Mouse (Mus musculus): ENCODE measurements at regions not wholly inside any gene's neighbourhood (a gene's known extent, or its start where the extent isn't known, plus 50 kb on each side); places are given as distances from the start of the nearest gene placed in this dataset.

DNA sequence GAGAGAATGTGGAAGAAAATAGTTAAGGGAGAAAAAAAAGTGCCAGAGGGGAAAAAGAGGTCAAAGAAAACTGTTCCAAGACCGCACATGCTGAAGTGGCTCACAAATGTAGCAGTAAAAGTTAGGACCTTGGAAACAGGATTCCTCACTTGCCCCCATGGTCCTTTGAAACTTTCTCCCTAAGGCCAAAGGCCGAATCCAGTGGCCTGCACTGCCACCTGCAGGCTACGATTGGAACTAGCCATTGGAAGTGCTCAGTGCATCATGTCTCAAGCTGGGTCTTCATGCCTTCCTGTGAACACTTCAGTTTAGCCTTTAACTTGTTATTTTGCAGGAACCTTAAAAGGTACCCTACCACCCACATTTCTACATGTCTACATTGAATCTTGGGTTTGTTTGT is 56.3 kb upstream of the Mctp2 start:
- DNase-seq: no peak

GRCm38 (mm10) chr7:72391323-72391722 is 84.9 kb upstream of the Mctp2 start:
- DNase-seq: no peak

DNA sequence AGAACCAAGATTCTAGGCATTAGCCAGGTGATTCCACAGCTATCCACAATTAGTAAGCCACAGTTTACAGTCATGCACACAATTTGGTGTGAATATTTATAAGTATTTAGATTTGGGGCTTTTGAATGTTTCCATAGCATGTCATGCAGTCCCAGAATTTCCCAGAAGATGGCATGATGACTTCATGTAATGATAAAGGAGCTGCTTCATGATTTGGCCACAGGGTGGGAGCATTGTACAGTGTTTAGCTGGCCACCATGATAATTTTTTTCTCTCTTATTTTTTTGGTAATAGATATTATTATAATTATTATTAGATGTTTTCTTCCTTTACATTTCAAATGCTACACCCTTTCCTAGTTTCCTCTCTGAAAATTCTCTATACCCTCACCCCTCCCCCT is 93.6 kb upstream of the Mctp2 start:
- peak; percentile 25 for DNase-seq

DNA sequence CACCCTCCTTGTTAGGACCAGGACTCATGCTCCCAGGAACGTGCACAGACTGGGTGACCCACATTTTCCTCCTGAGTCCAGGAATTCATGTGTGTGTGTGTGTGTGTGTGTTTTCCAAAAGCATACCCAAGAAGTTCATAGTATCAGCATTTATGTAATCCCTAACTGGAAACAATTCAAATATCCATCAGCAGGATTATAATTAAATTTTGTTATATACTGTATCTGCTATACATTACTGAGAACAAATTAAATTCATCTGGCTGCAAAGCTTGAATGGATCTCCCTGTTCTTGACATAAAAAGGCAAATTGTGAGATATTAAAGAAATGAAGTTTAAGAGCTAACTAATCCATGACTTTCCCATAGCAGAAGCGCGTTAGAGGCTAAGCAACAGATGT is 99.7 kb upstream of the Mctp2 start:
- no peak for DNase-seq

DNA sequence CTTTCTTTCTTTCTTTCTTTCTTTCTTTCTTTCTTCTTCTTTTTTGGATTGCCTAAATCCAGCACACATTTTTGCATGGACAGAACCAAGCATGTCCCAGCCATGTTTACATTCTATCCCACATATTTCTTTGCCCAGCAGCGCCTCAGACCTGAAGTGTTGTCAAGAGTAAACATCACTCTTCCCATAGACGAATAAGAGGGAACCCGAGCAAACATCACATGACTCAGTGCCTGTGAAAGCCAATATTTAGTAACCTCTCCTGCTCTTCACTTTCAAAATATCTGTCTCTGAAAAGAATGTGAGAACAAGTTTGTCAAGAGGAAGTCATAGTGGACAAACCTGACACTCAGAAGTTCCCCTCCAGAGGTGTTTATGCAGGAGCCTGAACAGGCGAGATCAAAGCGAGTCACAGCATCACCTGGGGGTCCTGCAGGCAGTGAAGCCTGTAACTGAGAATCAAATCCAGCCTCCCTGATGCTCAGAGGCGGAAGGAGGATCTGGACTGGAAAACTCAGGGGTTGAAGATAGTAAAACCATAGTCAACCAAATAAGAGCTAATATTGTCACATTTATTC is 102.1 kb upstream of the Mctp2 start:
- DNase-seq: no peak

DNA sequence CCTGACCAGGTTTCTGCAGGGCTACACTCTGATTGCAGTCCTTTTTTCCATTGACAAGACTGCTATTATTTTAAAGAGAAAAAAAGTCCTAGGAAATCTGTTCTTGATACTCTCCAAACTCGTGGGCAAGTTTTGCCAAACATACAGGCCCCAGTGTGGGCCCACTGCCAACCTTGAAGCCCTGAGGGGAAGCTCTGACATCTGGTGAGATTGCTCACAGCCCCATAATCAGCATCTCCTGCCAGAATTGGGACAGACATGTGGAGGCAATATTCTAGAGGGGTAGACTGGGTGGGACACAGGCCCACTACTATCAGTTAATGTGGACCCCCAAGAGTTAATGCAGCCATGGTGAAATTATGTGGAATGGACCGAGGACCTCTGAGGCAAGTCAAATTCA is 132.1 kb upstream of the Mctp2 start:
- no peak for DNase-seq

DNA sequence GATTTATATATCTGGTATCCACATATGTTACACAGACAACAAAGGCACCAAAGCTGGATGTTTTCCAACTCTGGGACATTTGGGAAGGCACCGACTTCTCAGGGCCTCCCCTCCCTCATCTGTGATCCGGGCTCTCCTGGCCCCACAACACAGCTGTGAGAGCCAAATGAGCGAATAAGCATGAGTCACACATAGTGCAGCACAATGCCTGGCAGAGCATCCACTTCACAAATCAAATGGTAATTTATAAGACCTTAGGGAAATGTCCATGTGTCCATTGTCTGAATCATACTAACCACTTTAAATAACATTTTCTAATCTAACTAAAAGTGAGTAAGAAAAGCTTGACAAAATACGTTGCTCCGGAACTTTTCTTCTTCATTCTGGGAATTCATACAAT is 135.6 kb upstream of the Mctp2 start:
- peak; percentile 16 for DNase-seq

GRCm38 (mm10) chr7:72444016-72444415 is 137.6 kb upstream of the Mctp2 start:
- DNase-seq: no peak

GRCm38 (mm10) chr7:72444792-72445191 is 138.4 kb upstream of the Mctp2 start:
- no peak for DNase-seq

GRCm38 (mm10) chr7:72446911-72447310 is 140.5 kb upstream of the Mctp2 start:
- no peak for DNase-seq

DNA sequence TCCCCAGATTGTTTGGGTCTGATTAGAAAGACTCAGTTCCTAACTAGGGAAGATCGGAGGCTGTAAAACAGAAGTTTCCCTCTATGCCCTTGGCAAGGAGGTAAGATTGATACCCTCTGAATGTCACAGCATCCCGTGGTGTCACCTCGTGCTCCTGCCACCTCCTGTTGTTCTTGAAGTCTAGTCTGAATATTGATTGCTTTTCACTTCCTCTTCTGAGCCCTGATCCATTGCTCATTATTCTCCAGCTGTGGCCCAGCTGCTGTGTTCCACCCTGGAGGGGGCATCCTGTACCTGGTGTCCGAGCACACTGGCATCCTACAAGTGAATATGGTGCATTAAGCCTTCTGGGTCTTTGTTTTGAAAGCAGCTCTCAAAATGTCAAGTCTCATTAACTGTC is 156.6 kb upstream of the Mctp2 start:
- no peak for DNase-seq

- no peak for DNase-seq
These were observed 158.2 kb upstream of the Mctp2 start for GRCm38 (mm10) chr7:72464658-72465057.

GRCm38 (mm10) chr7:72469691-72470090 is 163.3 kb upstream of the Mctp2 start:
- DNase-seq: no peak

- no peak for DNase-seq
These were observed 168.3 kb upstream of the Mctp2 start for GRCm38 (mm10) chr7:72474751-72475150.

- no peak for DNase-seq
These were observed 172.5 kb upstream of the Mctp2 start for GRCm38 (mm10) chr7:72478936-72479335.

GRCm38 (mm10) chr7:72481275-72481674 is 174.9 kb upstream of the Mctp2 start:
- no peak for DNase-seq

- DNase-seq: no peak
These were observed 183.8 kb upstream of the Mctp2 start for GRCm38 (mm10) chr7:72490161-72490560.

GRCm38 (mm10) chr7:72493292-72493691 is 186.9 kb upstream of the Mctp2 start:
- DNase-seq: no peak

- no peak for DNase-seq
These were observed 190.7 kb upstream of the Mctp2 start for GRCm38 (mm10) chr7:72496933-72497631.

DNA sequence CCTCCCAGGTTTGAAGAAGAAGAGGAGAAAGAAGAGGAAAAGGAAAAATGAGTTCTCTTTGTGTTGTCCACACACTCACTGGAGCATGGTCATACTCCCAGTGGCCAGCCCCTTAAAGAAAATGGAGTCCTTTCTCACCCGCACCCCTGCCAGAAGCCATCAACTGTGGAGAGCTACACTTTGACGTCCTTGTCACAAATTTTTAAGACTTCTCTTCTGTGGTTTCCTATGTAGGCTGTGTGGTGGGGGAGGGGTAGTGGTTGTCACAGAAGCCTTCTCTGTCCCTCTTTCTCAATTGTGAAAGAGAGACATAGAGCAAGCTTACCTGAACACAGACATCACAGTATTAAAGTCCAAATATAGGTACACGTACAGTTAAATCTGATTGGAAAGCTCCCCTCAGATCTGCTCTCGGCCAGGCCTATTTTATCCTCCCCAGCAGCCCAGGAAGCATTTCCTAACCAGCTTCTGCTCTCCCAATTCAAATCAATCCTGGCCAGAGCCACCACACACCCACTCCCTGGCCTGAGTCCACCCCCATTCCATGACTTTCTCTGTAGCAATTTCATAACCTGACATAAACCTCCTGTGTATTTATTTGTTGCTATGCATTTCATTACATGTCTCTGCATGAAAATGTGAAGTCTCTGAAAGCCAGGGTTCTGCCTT is 192.3 kb upstream of the Mctp2 start:
- peak; percentile 24 for DNase-seq

DNA sequence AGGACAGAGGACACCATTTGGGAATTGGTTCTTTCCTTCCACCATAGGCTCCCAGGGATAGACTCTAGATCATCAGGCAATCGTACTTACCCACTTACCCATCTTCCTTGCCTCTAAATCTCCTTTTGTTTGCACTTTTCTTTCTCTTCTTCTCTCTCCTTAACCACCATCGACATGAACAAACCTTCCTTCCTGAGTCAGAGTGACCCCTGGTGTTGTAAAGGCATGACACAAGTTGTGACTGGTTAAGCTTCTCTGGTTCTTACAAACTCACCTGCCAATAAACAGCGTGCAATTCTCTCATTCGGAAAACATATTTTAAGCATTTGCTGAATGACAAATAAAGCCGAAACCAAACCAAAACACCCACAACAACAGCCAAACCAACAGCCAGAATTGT is 193.4 kb upstream of the Mctp2 start:
- no peak for DNase-seq

GRCm38 (mm10) chr7:72500190-72500589 is 193.8 kb upstream of the Mctp2 start:
- DNase-seq: no peak

- no peak for DNase-seq
These were observed 194.6 kb upstream of the Mctp2 start for GRCm38 (mm10) chr7:72500996-72501395.

GRCm38 (mm10) chr7:72501431-72501830 is 195.0 kb upstream of the Mctp2 start:
- no peak for DNase-seq

DNA sequence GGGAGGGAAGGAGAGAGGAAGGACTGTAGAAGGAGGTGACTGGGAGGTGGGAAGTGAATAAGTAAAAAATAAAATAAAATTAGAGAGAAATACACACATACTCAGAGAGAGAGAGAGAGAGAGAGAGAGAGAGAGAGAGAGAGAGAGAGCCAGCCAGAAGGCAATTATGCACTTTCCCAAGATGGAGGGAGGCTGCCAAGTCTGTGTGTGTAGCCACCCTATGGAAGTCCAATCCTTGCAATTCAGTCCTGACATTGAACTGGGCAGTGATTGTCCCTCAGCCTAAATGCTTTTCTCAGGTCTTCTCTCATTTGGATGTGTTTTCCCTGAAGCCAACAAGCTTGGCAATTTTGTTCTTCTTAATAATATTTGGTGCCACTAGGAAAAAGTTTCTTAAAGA is 197.3 kb upstream of the Mctp2 start:
- DNase-seq: no peak
